Mouse (Mus musculus): ENCODE measurements at regions not wholly inside any gene's neighbourhood (a gene's known extent, or its start where the extent isn't known, plus 50 kb on each side); places are given as distances from the start of the nearest gene placed in this dataset.

DNA sequence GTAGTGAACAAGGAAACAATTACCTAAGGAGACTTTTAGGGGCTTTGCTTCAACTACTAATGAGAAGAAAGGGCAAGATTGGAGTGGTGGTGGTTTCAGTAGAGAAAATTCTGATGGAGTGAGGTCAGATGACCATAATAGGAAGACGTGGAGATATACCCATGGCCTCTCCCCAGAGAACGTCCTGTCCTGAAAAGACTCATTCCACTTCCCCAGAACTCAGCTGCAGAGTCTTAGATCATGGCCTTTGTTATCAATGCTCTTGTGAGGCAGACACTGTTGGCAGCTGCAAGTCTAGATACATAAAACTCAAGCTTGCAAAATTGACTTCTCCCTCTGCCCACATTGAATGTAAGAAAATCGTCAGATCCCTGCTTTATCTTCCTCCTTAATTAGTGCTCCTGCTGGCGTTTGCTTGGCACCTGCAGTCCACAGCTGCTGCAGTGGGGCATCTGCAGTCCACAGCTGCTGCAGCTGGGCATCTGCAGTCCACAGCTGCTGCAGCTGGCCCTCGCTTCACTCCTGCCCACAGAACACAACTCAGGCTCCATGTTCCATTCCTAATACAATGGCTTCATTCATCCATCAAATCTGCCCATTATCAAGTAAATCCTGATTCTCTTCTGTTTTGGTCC, 162.5 kb downstream of the Cxcl12 start:
- TF ChIP-seq ELF1 (IDR thresholded peaks at IDR 0.05; ENCODE audit: low read depth, low read length), result no peak
- TF ChIP-seq CTCF (conservative IDR thresholded peaks at IDR 0.05 in 1 of 2, IDR thresholded peaks at IDR 0.05 in 1 of 2; ENCODE audit: low read depth in 2 of 2, low read length in 2 of 2), result no peak
- no peak for TF ChIP-seq POLR2A (IDR thresholded peaks at IDR 0.05; ENCODE audit: low read depth, low read length)
- TF ChIP-seq MAX (IDR thresholded peaks at IDR 0.05; ENCODE audit: low read length), result no peak
- no peak for TF ChIP-seq SIN3A (IDR thresholded peaks at IDR 0.05; ENCODE audit: low read length)
